Mouse (Mus musculus): ENCODE measurements around the gene Fibcd1. TPM values are rescaled to one million over a fixed set of nuclear protein-coding genes. Genes with fewer than 3 reads are reported as not detected.

Gene Fibcd1
- polyA plus RNA-seq, 1 experiment from 2014 or later, result 0.03 TPM

- no peak for ATAC-seq (ENCODE audit: insufficient number of reproducible peaks, low FRiP score, low TSS enrichment, low read depth)
- 63% methylated on average over 8 of the region's 8 CpGs for WGBS
- peaks cover 34% of the 10 kb centered on the region; the same call in 1 of the 2 replicates for H3K36me3 ChIP-seq (ENCODE audit: control insufficient read depth, insufficient read depth, low read length)
These were observed 62.7 kb downstream of the Fibcd1 start for GRCm38 (mm10) chr2:31782958-31783602.

DNA sequence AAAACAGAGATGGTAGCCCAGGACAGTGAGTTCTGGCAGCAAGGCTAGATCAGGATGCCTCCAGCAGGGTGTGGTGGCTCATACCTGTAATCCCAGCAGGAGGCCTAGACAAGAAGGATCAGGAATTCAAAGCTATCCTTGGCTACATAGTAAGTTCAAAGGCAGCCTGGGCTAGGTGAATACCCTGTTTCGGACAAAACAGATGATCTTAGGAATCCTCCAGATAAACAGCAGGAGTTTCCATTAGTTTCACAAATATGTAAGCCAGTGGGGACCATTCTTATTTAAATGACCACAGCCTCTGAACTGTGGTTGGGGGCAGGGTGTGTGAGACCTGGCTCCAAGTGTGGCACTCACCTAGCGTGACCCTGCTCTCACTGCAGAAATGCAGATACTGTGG is 66.5 kb downstream of the Fibcd1 start:
- WGBS, result 95% methylated on average over 2 of the region's 2 CpGs
- Histone ChIP-seq H3K9ac (ENCODE audit: low read length) (no peak overlapping the region), H3K36me3 (ENCODE audit: control insufficient read depth, insufficient read depth, low read length) (peaks cover 24% of the 10 kb centered on the region; the same call in 1 of the 2 replicates), H3K4me1 (ENCODE audit: control insufficient read depth, insufficient read depth, low read length) (no peaks in the 10 kb centered on the region), H3K4me3 (ENCODE audit: low read depth, low read length) (no peak overlapping the region), H3K27ac (replicated peaks; ENCODE audit: low read depth, low read length) (no peak overlapping the region), H3K27me3 (ENCODE audit: control insufficient read depth, insufficient read depth, low read length) (no peaks in the 10 kb centered on the region), H3K9me3 (ENCODE audit: control insufficient read depth, low read length) (no peaks in the 10 kb centered on the region), H3K4me2 (ENCODE audit: low read depth, severe bottlenecking) (no peak overlapping the region)
- ATAC-seq (ENCODE audit: insufficient number of reproducible peaks, low FRiP score, low TSS enrichment, low read depth) (no peak), DNase-seq (ENCODE audit: low spot score) (no peak)

More at GRCm38 (mm10) chr2:31782958-31783602, 62.7 kb downstream of the Fibcd1 start:
- Histone ChIP-seq H3K9ac (ENCODE audit: low read length) (no peak overlapping the region), H3K4me1 (ENCODE audit: control insufficient read depth, insufficient read depth, low read length) (no peaks in the 10 kb centered on the region), H3K9me3 (ENCODE audit: control insufficient read depth, low read length) (no peaks in the 10 kb centered on the region), H3K27me3 (ENCODE audit: control insufficient read depth, insufficient read depth, low read length) (no peaks in the 10 kb centered on the region), H3K27ac (replicated peaks; ENCODE audit: low read depth, low read length) (no peak overlapping the region), H3K4me3 (ENCODE audit: low read depth, low read length) (no peak overlapping the region), H3K4me2 (ENCODE audit: low read depth, severe bottlenecking) (no peak overlapping the region)
- DNase-seq (ENCODE audit: low spot score), result no peak

DNA sequence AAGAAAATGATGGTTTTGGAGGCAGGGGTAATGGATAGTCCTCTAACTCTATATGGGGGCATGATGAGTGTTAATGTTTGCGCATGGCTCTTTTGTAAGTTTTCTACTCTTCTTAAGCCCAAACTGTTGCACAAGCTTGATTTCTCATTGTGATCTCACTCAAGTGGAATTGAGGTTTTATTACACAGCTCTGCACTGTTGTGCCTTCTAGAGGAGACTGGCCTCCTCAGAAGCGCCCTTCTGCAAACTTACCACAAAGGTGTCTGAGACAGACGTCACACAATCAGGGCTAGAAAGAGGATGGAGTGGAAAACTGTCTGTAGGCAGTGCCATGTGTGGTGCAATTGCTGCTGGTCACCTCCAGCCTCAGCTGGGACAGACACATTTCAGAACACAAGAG is 69.3 kb downstream of the Fibcd1 start:
- no peak for DNase-seq (ENCODE audit: low spot score)
- WGBS, result 95% methylated on average over 3 of the region's 3 CpGs
- Histone ChIP-seq H3K9ac (ENCODE audit: low read length) (no peak overlapping the region), H3K4me2 (ENCODE audit: low read depth, severe bottlenecking) (no peak overlapping the region), H3K27me3 (ENCODE audit: control insufficient read depth, insufficient read depth, low read length) (no peaks in the 10 kb centered on the region), H3K9me3 (ENCODE audit: control insufficient read depth, low read length) (no peaks in the 10 kb centered on the region), H3K27ac (replicated peaks; ENCODE audit: low read depth, low read length) (no peak overlapping the region), H3K4me1 (ENCODE audit: control insufficient read depth, insufficient read depth, low read length) (no peaks in the 10 kb centered on the region; the same call in 1 of the 2 replicates), H3K4me3 (ENCODE audit: low read depth, low read length) (no peak overlapping the region), H3K36me3 (ENCODE audit: control insufficient read depth, insufficient read depth, low read length) (peaks cover 17% of the 10 kb centered on the region; the same call in 1 of the 2 replicates)
- ATAC-seq (ENCODE audit: insufficient number of reproducible peaks, low FRiP score, low TSS enrichment, low read depth), result no peak

DNA sequence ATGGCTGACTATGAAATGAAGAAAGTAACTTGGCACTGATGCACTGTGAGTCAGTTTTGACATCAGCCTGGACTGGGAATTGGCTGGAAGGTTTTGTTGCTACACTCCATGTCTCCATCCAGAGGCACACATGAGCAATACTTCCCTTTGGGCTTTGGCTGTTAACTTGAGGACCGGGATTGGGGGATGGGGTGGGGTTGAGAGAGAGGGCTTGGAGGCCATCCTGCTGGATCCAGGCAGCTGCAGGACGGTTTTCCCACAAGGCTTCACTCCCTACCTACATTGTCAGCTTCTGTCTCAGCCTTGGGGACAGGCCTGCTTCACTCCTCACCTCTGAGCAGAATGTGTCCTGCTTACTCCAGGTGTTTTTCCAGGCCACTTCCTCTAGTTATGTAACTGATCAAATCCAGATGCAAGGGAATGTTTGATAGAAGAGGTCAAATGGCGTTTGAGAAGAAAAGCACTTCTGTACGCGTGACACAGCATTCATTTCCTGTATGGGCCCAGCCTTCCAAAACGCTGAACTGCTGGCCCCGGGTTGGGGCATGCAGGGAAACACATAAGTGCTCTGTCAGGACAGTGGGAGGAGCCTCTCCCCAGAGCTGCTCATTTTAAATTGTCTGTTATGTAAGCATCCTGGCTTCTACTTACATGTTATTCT is 74.9 kb downstream of the Fibcd1 start:
- no peaks in the 10 kb centered on the region for H3K27me3 ChIP-seq (ENCODE audit: control insufficient read depth, insufficient read depth, low read length)
- WGBS, result 4% methylated on average over 7 of the region's 7 CpGs

DNA sequence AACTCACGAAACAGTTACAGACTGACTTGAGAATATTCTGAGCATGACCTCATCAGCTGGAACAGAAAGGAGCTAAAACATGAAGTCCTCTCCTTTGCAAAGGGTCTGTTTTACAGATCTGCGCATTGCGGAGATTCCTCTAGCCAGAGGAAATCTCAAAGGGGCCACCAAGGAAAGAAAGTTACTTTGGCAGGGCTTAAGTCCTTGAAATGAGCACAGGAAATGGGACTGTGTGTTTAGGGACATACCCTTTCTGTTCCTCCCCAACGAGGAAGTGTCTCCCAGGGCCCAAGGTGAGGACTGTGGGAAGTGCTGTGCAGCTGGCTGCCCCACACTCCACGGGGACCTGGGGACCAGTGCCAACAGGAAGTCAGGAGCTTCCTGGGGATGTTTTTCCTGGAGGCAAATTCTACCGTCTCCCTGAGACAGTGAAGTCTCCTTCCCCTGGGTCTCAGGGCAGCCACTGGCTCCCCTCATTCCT is 76.1 kb downstream of the Fibcd1 start:
- Histone ChIP-seq H3K4me3 (ENCODE audit: low read depth, low read length) (no peak overlapping the region), H3K27ac (replicated peaks; ENCODE audit: low read depth, low read length) (0 out of 2 replicates have a peak overlapping the region, but pooled peaks have one; percentile 2), H3K9me3 (ENCODE audit: control insufficient read depth, low read length) (no peaks in the 10 kb centered on the region), H3K9ac (ENCODE audit: low read length) (no peak overlapping the region), H3K4me2 (ENCODE audit: low read depth, severe bottlenecking) (no peak overlapping the region), H3K27me3 (ENCODE audit: control insufficient read depth, insufficient read depth, low read length) (no peaks in the 10 kb centered on the region), H3K4me1 (ENCODE audit: control insufficient read depth, insufficient read depth, low read length) (peaks cover 40% of the 10 kb centered on the region), H3K36me3 (ENCODE audit: control insufficient read depth, insufficient read depth, low read length) (0 out of 2 replicates have a peak, but pooled peaks cover 2% of the 10 kb centered on the region)
- 28% methylated on average over 6 of the region's 6 CpGs for WGBS
- no peak for ATAC-seq (ENCODE audit: insufficient number of reproducible peaks, low FRiP score, low TSS enrichment, low read depth)
- no peak for DNase-seq (ENCODE audit: low spot score)

More for the DNA sequence above, 74.9 kb downstream of the Fibcd1 start:
- Histone ChIP-seq H3K36me3 (ENCODE audit: control insufficient read depth, insufficient read depth, low read length) (0 out of 2 replicates have a peak, but pooled peaks cover 2% of the 10 kb centered on the region), H3K4me1 (ENCODE audit: control insufficient read depth, insufficient read depth, low read length) (peaks cover 40% of the 10 kb centered on the region), H3K9me3 (ENCODE audit: control insufficient read depth, low read length) (no peaks in the 10 kb centered on the region), H3K4me2 (ENCODE audit: low read depth, severe bottlenecking) (peak overlapping the region; percentile 18; the same call in 1 of the 2 replicates), H3K4me3 (ENCODE audit: low read depth, low read length) (no peak overlapping the region), H3K9ac (ENCODE audit: low read length) (no peak overlapping the region), H3K27ac (replicated peaks; ENCODE audit: low read depth, low read length) (peak overlapping the region; percentile 47; the same call in 1 of the 2 replicates)
- peak; percentile 78 for ATAC-seq (ENCODE audit: insufficient number of reproducible peaks, low FRiP score, low TSS enrichment, low read depth)
- DNase-seq (ENCODE audit: low spot score), result peak; percentile 66

DNA sequence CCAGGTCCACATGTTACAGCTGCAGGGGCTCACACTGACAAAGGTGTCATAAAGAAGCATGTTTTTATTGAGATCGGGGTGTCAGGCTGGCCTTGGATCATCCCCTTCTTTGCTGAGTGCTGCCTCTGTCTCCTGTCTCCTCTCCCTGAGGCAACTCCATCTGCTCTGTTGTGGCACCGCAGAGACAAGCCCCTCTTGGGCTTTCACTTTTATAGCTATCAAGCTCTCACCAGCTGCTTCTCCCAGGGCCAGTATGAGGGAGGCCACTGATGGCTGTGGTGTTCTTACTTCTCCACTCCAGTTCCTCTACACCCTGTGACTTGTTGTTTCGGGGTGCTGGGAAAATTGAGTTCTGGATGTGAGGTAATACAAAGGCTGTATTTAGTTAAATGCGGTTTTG is 76.7 kb downstream of the Fibcd1 start:
- DNase-seq (ENCODE audit: low spot score), result no peak
- H3K9ac ChIP-seq (ENCODE audit: low read length), result no peak overlapping the region
- no peaks in the 10 kb centered on the region for H3K27me3 ChIP-seq (ENCODE audit: control insufficient read depth, insufficient read depth, low read length)
- H3K9me3 ChIP-seq (ENCODE audit: control insufficient read depth, low read length), result no peaks in the 10 kb centered on the region
- WGBS, result 47% methylated on average over 4 of the region's 4 CpGs
- no peak for ATAC-seq (ENCODE audit: insufficient number of reproducible peaks, low FRiP score, low TSS enrichment, low read depth)
- H3K4me1 ChIP-seq (ENCODE audit: control insufficient read depth, insufficient read depth, low read length), result peaks cover 40% of the 10 kb centered on the region
- no peak overlapping the region for H3K4me3 ChIP-seq (ENCODE audit: low read depth, low read length)
- H3K4me2 ChIP-seq (ENCODE audit: low read depth, severe bottlenecking), result no peak overlapping the region
- H3K27ac ChIP-seq (replicated peaks; ENCODE audit: low read depth, low read length), result no peak overlapping the region
- H3K36me3 ChIP-seq (ENCODE audit: control insufficient read depth, insufficient read depth, low read length), result 0 out of 2 replicates have a peak, but pooled peaks cover 2% of the 10 kb centered on the region

DNA sequence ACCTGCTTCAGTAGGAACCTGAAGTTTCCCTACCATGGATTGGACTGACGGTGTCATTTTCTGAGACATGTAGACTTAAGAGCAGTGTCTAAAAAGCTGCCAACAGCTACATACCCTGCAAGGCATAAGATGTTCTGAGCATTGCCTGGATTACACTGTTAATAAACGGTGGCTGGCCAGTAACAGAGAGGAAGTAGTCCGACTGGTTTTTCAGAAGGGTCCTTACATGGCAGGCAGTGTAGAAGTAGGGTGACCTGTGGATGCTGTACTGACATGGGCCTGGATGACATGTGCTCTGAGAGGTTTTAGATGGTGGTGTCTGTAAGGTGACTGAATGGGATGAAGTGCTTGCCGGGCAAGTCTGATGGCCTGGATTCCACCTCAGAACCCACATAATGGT is 78.0 kb downstream of the Fibcd1 start:
- H3K27me3 ChIP-seq (ENCODE audit: control insufficient read depth, insufficient read depth, low read length), result no peaks in the 10 kb centered on the region
- H3K36me3 ChIP-seq (ENCODE audit: control insufficient read depth, insufficient read depth, low read length), result 0 out of 2 replicates have a peak, but pooled peaks cover 2% of the 10 kb centered on the region
- 78% methylated on average over 4 of the region's 4 CpGs for WGBS
- DNase-seq (ENCODE audit: low spot score) (no peak), ATAC-seq (ENCODE audit: insufficient number of reproducible peaks, low FRiP score, low TSS enrichment, low read depth) (no peak)
- no peak overlapping the region for H3K4me3 ChIP-seq (ENCODE audit: low read depth, low read length)
- H3K4me2 ChIP-seq (ENCODE audit: low read depth, severe bottlenecking), result no peak overlapping the region
- no peak overlapping the region for H3K9ac ChIP-seq (ENCODE audit: low read length)
- no peak overlapping the region for H3K27ac ChIP-seq (replicated peaks; ENCODE audit: low read depth, low read length)
- no peaks in the 10 kb centered on the region for H3K9me3 ChIP-seq (ENCODE audit: control insufficient read depth, low read length)
- H3K4me1 ChIP-seq (ENCODE audit: control insufficient read depth, insufficient read depth, low read length), result peaks cover 47% of the 10 kb centered on the region

GRCm38 (mm10) chr2:31767104-31767503 is 78.7 kb downstream of the Fibcd1 start:
- 95% methylated on average over 6 of the region's 6 CpGs for WGBS
- DNase-seq (ENCODE audit: low spot score) (no peak), ATAC-seq (ENCODE audit: insufficient number of reproducible peaks, low FRiP score, low TSS enrichment, low read depth) (no peak)
- no peaks in the 10 kb centered on the region for H3K9me3 ChIP-seq (ENCODE audit: control insufficient read depth, low read length)
- no peak overlapping the region for H3K27ac ChIP-seq (replicated peaks; ENCODE audit: low read depth, low read length)
- H3K9ac ChIP-seq (ENCODE audit: low read length), result no peak overlapping the region
- 0 out of 2 replicates have a peak, but pooled peaks cover 2% of the 10 kb centered on the region for H3K36me3 ChIP-seq (ENCODE audit: control insufficient read depth, insufficient read depth, low read length)
- H3K4me2 ChIP-seq (ENCODE audit: low read depth, severe bottlenecking), result no peak overlapping the region
- no peak overlapping the region for H3K4me3 ChIP-seq (ENCODE audit: low read depth, low read length)
- peaks cover 53% of the 10 kb centered on the region for H3K4me1 ChIP-seq (ENCODE audit: control insufficient read depth, insufficient read depth, low read length)
- H3K27me3 ChIP-seq (ENCODE audit: control insufficient read depth, insufficient read depth, low read length), result no peaks in the 10 kb centered on the region
